Mouse (Mus musculus) splenic B cell, adult 2 months (primary cell): ENCODE results near the gene Cdrt4.

Experiments used
- DNase-seq: peaks from one replicate; pipeline ENCODE4 v3.0.0-alpha.2; 2011; ENCODE audit warnings: low read depth, low spot score
- H3K27me3 ChIP-seq: 2 replicates; pipeline ENCODE4 v1.6.1; 2012; ENCODE audit warnings: mild to moderate bottlenecking, low read length, moderate library complexity, mixed read lengths; ENCODE audit not compliant: control insufficient read depth, poor library complexity, insufficient read depth, severe bottlenecking
- H3K36me3 ChIP-seq: 2 replicates; pipeline ENCODE4 v1.6.1; 2012; ENCODE audit warnings: mild to moderate bottlenecking, low read length, moderate library complexity, mixed read lengths; ENCODE audit not compliant: control insufficient read depth, poor library complexity, insufficient read depth, severe bottlenecking

The Cdrt4 gene

GRCm38 (mm10) chr11:62930574-62930973 is 20.4 kb upstream of the Cdrt4 start:
- no peak for DNase-seq
- H3K27me3 ChIP-seq = no peaks in the 10 kb centered on the region

GRCm38 (mm10) chr11:62931141-62931540 is 19.9 kb upstream of the Cdrt4 start:
- Histone ChIP-seq H3K27me3 (no peaks in the 10 kb centered on the region), H3K36me3 (no peaks in the 10 kb centered on the region)
- no peak for DNase-seq

More at GRCm38 (mm10) chr11:62930574-62930973, 20.4 kb upstream of the Cdrt4 start:
- no peaks in the 10 kb centered on the region for H3K36me3 ChIP-seq

GRCm38 (mm10) chr11:62933099-62933498 is 17.9 kb upstream of the Cdrt4 start:
- no peaks in the 10 kb centered on the region for H3K36me3 ChIP-seq
- no peaks in the 10 kb centered on the region for H3K27me3 ChIP-seq
- DNase-seq = no peak

GRCm38 (mm10) chr11:62934795-62935514 is 16.0 kb upstream of the Cdrt4 start:
- Histone ChIP-seq H3K36me3 (no peaks in the 10 kb centered on the region), H3K27me3 (no peaks in the 10 kb centered on the region)
- no peak for DNase-seq

- Histone ChIP-seq H3K27me3 (no peaks in the 10 kb centered on the region), H3K36me3 (no peaks in the 10 kb centered on the region)
- DNase-seq = no peak
Measured at GRCm38 (mm10) chr11:62937986-62938385, 13.0 kb upstream of the Cdrt4 start.

DNA sequence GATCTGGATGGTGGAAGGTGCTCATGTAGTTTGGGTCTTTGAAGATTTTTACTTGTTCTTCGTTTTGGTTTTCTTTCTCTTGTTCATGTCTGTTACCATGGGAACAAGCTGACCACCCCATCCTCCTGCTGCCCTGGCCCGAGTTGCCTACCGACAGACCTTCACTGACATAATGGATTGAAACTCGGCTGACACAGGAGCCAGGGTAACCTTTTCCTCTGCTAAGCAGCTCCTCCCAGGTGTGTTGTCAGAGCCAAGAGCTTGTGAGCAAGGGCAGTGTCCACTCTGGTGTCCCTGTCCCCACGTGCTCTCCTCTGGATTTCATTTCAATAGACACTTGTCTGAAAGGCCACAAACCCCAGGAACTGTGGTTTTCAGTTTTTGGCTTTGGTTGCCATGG is 12.1 kb upstream of the Cdrt4 start:
- H3K27me3 ChIP-seq = no peaks in the 10 kb centered on the region
- DNase-seq = no peak
- H3K36me3 ChIP-seq = no peaks in the 10 kb centered on the region

DNA sequence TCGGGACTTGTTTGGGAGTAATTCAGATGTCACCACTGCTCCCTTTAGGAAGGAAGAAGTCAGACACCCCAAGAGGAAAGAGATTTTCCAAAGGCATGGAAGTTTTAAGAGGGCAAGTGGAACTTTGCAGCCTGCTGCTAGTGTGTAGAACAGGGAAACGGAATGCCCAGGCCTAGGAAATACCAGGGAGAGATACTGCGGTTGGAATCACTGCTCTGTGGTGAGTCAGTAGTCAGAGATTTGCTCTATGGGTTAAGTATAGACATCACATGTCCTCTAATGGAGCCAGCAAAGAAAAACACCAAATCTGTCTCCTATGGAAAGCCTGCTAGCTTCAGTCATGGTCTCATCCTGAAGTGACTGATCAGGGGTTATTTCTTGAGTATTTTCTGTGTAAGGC is 10.8 kb upstream of the Cdrt4 start:
- no peaks in the 10 kb centered on the region for H3K27me3 ChIP-seq
- no peaks in the 10 kb centered on the region for H3K36me3 ChIP-seq
- DNase-seq = no peak

DNA sequence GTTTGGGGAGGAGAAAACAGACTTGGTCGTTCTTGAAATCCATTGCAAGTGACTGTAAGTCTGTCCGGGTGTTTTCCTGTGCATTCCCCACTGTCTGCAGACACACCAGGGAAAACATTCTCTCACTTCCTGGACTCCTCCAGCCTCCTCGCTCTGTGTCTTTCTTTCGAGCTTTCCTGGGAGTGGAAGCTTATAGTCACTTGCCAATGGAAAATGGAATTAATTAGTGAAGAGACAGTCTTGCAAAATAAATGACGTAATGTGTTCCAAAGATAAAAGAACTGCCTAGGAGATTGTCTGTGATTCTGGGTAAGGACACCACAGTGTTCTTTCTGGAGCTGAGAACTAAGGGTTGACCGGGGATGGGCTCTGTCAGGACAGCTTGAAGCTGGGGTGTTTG is 7.5 kb upstream of the Cdrt4 start:
- no peaks in the 10 kb centered on the region for H3K27me3 ChIP-seq
- DNase-seq = no peak
- no peaks in the 10 kb centered on the region for H3K36me3 ChIP-seq

DNA sequence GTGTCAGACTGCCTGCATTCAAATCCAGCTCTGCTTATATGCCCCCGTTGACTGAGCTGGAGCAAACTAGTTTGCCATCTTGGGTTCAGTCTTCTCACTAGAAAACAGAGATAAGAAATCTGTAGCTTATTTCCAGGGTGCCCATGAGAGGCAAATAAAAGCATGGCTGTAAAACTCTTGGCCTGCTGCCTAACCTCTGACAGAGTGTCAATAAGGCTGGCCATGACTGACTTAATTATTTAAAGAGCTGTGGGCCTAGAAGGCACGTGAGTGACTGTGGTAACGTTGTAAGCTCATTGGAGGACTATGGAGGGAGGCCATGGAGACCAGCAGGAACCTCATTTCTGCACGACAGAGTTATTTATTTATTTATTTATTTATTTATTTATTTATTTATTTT is 5.5 kb upstream of the Cdrt4 start:
- no peak for DNase-seq
- Histone ChIP-seq H3K27me3 (no peaks in the 10 kb centered on the region), H3K36me3 (no peaks in the 10 kb centered on the region)

DNA sequence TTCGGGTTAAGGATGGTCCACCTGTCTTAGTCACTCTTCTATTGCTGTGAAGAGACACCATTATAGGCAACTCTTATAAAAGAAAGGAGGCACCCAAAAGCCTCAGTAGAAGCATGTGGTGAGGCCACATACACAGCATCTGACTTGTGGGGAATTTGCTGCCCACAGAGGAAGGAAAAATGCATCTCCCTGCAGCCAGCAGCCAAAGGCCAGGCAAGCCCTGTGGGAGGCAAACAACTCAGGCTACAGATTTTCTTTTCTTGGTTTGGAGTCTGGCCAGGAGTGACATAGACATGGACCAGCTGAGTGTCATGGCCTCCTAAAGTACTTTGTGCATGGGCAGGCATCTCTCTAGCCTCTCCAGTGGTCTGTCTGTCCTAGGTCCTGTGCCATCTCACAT is 1.4 kb upstream of the Cdrt4 start:
- H3K36me3 ChIP-seq = no peaks in the 10 kb centered on the region
- no peaks in the 10 kb centered on the region for H3K27me3 ChIP-seq
- no peak for DNase-seq

GRCm38 (mm10) chr11:62954766-62955165 is 3.8 kb downstream of the Cdrt4 start:
- Histone ChIP-seq H3K27me3 (no peaks in the 10 kb centered on the region), H3K36me3 (no peaks in the 10 kb centered on the region)
- DNase-seq = no peak

GRCm38 (mm10) chr11:62955186-62955585 is 4.2 kb downstream of the Cdrt4 start:
- no peaks in the 10 kb centered on the region for H3K36me3 ChIP-seq
- no peaks in the 10 kb centered on the region for H3K27me3 ChIP-seq
- no peak for DNase-seq

DNA sequence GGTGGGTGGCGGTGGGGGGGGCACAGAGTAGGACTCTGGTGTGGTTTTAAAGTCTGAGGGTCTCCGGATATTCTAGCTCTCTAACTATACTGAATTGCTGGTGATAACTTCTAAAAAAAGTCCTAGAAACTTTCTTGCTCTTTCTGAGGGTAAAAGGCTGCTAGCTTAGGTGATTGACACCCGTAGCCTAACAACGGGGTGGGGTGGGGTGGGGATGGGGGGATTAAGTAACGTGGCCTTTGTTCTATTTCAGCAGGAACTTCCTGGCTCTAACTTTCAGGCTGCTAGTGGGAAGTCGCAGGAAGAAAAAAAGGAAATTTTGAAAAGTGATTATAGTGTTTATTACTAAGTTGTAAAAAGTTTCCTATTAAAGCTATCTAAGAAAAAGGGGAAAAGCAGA is 4.8 kb downstream of the Cdrt4 start:
- Histone ChIP-seq H3K27me3 (no peaks in the 10 kb centered on the region), H3K36me3 (no peaks in the 10 kb centered on the region)
- DNase-seq = no peak

GRCm38 (mm10) chr11:62957626-62958180 is 6.7 kb downstream of the Cdrt4 start:
- Histone ChIP-seq H3K27me3 (no peaks in the 10 kb centered on the region), H3K36me3 (no peaks in the 10 kb centered on the region)
- DNase-seq = no peak

GRCm38 (mm10) chr11:62963292-62963691 is 12.3 kb downstream of the Cdrt4 start:
- H3K36me3 ChIP-seq = no peaks in the 10 kb centered on the region
- no peak for DNase-seq
- peaks cover 1% of the 10 kb centered on the region; the same call in 1 of the 2 replicates for H3K27me3 ChIP-seq

- H3K36me3 ChIP-seq = no peaks in the 10 kb centered on the region
- H3K27me3 ChIP-seq = peaks cover 1% of the 10 kb centered on the region; the same call in 1 of the 2 replicates
- DNase-seq = no peak
Measured at GRCm38 (mm10) chr11:62966424-62966764, 15.4 kb downstream of the Cdrt4 start.
